Mouse (Mus musculus) kidney, adult 11 months (tissue): ENCODE results near the gene Lyst.
"Not testable (repeated sequence)": the region's sequence is repeated elsewhere in the genome, so short reads cannot be mapped to it uniquely, and the experiment has no call there.

ENCODE experiments used
- DNase-seq: peaks from one replicate; pipeline ENCODE4 v3.0.0; 2022

Lyst gene

DNA sequence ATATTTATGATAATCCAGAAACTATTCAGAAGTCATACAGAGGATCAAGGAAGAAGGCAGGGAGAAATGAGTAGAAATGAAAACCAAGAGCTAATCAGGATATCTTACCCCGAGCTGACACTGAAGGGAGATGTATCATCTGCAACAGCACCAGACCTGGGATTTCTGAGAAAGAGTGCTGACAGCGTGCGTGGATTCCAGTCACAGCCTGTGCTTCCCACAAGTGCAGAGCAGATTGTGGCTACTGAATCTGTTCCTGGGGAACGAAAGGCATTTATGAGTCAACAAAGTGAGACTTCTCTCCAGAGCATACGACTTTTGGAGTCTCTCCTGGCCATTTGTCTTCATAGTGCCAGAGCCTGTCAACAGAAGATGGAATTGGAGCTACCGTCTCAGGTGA lies 47.8 kb downstream of the Lyst start:
- no peak for DNase-seq

DNA sequence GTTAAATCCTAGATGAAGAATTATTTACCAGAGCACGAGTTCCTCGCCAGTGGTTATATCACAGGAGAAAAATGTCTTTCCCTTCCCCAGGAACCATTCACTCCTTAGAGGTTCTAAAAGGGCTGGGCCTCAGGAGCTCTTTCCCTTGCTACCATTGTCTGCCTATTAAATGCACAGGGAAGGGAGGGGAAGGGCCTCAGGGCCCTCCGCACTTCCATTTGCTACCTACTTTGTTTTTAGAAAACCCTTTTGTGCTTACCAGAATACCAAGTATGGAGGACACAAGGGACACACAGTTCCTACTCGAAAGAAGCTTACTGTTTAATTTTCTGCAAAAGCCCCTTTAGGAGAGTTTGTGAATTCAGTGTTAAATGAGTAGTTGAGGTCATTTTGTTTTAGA lies 48.5 kb downstream of the Lyst start:
- no peak for DNase-seq

DNA sequence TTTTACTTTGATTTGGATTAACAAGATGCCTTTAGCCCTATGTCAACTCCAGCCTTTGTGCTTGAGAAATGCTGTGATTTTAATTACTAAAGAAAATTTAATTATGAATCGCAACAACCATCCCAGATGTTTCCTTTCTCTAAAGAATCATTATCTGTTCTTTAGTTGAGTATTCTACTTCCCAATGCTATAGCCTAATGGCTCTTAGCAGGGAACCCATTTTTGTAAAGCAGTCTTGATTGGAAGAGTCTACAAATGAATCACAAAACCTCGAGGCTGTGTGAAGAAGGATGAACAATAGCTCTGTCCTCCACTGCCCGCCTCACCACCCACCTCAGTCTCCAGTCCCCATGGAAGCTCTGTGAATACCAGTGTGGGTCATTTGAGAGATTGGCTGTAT lies 57.1 kb downstream of the Lyst start:
- no peak for DNase-seq

DNA sequence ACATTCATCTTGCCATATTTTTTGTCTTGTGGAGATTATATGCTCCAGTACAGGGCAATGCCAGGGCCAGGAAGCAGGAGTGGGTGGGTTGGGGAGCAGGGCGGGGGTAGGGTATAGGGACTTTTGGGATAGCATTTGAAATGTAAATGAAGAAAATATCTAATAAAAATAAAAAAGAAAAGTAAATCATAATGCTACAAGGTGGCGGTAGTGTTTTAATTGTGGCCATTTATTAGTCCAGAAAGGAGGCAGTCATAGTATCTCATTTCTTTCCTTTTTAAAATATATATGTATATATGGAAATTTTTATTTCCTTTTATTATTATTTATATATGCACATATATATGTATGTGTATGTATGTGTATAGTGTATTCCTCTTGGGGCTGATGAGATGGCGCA lies 65.3 kb downstream of the Lyst start:
- DNase-seq = no peak

DNA sequence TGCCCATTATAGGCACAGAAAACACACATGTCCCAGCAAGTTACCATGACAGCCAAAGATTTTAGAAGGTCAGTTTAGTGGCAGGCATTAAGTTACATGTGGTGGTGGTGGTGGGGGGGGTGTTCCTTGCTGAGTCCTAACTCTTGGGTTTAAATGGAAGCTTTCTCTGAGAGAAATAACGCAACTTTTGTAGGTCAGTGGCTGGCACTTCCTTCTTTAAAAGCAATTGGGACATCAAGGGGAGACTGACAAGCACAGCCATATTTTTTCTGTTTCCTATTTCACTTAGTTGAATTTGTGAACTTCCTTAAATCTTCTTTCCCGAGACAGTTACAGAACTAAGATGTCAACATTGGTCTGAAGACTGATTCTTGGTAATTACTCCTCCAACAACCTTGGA lies 75.9 kb downstream of the Lyst start:
- DNase-seq = not testable (repeated sequence)

DNA sequence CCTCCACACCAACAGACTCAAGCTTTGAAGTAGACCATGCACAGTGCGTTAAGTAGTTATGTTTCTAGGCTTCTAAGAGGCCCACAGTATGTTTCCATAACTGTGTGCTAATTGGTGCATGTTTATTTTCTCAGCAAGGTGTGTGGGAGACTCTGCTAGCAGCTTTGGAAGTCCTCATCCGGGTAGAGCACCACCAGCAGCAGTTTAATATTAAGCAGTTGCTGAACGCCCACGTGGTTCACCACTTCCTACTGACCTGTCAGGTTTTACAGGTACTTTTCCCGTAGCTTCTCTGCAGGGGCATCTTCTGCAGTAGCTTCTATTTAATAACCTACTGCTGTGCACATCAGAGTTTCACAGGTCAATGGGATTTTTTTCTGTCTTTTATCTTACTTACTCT lies 80.5 kb downstream of the Lyst start:
- DNase-seq = no peak

DNA sequence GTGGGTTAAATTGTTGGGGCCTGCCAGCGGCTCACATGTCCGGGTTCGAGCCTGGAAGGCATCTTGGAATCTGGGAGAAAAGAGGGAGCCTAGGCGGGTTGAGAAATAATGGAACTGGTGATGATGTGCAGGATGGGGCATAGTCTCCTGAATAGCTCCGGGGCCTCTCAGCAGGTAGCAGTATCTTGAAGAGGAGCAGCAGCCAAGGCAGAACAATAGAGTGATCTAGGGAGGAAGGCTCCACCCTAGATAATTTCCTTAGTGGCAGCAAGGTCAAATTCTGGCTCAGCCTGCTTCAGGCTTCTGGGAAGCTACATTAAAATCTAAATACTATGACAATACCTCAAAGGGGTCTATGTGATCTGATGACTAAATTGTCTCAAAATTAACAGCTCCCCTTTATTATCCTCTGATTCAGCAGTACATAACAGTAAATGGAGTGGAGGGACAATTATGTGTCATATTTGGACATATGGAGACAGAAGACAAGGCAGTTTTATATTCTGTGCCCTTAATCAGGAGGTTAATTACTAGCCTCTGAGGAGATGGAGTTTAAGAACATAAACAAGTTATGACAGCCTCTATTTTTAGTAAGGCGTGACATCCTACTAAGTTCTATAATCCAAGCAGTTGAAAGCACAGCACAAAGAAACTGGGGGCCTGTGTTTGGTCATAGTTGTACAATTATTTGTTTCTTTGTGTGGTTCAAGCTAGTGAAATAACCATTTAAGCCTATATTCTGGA lies 81.6 kb downstream of the Lyst start:
- DNase-seq = no peak

DNA sequence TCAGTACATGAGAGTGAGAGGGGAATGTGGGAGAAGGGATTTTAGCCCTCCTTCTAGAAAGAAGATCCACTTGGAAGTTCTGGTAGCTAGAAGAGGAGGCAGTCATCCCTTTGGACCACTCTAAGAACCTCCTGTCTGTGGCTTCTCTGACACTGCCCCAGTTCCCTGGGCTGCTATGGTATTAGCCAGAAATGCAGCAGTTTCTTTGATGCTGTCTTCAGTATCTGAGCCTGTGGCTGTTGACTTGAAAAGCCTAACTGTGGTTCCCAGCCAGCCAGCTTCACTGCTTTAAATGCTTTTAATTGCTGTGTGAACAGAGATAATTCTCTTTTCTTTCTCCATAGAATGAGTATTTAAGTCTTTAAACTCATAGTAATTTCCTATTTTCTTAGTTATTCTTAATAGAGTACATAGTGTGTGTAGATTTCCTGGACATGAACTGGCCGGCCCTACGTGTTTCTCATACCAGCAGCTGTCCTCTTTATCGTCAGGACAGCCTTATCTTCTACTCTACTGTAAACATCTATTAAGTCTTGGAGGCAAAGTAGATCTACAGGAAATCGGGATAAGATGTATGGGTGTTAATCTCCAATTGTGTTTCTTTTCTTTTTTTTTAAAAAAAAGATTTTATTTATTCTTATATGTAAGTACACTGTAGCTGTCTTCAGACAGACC lies 84.6 kb downstream of the Lyst start:
- no peak for DNase-seq

DNA sequence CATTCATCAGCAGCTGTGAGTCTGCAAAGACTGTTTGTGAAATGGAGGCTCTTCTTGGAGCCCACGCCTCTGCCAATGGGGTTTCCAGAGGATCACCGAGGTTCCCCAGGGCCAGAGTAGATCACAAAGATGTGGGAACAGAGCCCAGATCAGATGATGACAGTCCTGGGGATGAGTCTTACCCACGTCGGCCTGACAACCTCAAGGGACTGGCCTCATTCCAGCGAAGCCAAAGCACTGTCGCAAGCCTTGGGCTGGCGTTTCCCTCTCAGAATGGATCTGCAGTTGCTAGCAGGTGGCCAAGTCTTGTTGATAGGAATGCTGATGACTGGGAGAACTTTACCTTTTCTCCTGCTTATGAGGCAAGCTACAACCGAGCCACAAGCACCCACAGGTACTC lies 87.7 kb downstream of the Lyst start:
- DNase-seq = no peak

DNA sequence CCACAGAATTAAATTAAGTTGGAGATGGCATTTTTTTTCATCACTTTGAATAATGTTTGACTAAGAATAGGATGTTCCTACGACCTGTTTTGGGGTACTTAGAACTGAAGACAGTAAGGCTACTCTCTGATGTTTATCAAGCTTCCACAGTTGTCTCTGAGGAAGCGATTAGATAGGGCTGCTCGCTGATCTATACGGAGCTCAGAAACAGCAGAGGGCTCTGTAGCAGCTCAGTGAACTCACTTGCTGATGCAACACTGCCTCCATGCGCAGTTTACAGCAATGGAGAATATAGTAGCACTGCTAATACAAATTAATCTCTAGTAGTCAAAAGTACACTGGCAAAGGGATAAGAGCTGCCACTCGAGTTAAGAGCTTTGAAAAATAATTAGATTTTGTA lies 91.4 kb downstream of the Lyst start:
- no peak for DNase-seq

DNA sequence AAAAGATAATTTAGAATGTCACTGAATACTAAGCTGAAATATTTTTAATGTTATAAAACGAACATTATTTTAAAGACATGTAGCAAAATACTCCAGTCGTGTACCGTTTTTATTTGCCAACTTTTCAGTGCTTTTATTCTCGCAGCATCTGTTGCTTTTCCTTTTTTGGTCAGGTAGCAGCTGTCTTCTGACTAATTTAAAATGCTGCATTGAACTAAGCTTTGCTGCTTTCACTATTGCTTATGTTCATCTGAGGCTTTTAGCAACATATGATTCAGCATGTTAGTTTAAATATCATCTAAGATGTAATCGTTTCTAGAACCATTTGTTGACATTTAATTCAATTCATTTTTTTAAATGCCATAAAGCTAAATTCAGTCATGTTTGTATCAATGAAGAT lies 113.3 kb downstream of the Lyst start:
- no peak for DNase-seq

DNA sequence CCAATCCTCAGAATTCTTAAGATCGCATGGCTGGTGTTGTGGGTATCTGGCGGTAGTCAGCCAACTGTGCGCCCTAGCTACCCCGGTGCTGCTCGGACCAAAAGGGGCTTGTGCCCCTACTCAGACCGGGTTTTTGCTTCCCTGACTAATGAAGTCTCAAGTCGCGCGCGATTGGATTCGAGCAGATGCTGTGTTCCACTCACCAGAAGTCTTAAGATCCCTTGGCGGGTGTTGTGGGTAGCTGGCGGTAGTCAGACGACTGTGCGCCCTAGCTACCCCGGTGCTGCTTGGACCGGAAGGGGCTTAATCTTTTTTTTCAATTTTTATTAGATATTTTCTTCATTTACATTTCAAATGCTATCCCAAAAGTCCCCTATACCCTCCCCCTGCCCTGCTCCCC lies 131.2 kb downstream of the Lyst start:
- DNase-seq = not testable (repeated sequence)

DNA sequence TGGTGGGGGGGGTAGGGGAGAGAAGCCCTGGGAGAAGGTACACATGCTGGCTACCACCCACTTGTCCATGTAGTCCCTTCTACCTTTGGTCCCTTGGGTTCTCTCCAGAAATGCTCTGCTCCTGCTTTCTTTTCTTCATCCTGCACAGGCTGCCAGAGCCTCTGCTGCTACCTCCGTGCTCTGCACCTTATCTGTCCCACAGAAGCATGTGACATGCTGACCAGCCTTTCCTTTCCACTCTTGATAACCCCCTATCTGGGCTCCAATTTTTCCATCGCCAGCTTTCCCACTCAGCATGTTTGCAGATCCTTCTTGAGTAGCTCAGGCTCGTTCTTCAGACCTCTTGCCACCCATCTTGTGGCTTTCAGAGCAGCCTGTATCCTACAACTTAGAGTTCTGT lies 133.1 kb downstream of the Lyst start:
- no peak for DNase-seq

DNA sequence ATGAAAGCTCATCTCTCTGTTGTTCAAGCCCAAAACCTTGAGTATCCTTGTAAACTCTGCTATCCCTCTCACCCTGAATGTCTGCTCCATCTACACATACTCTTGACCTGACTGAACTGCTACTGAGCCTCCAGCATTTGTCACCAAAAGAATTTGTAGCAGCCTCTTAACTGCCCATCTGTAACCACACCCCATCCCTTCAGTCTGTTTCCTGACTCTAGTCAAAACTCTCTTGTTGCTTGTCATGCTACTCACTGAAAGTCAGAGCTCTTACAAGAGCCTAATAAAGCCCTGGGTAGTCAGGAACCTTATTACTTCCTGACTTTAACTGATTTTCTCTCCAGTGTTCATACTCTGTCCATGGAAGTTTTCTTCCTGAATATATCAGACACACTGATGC lies 133.6 kb downstream of the Lyst start:
- DNase-seq = no peak

DNA sequence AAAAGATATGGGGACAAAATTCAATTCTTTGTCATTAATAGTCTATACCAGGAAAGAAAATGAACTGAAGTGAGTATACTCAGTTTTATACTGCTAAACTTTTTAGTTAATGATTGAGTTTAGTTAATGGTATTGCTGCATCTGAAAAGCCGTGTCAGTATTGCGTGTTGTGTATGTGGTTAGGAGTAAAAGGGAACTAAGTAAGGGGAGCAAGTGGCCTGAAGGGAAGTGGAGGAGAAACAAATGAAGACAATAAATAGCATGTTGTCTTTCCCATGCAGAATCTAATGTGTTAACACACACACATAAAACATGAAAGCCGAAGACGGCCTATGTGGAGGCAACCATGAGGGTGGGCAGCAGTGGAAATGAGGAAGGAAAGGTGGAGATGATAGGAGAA lies 149.0 kb downstream of the Lyst start:
- DNase-seq = no peak

DNA sequence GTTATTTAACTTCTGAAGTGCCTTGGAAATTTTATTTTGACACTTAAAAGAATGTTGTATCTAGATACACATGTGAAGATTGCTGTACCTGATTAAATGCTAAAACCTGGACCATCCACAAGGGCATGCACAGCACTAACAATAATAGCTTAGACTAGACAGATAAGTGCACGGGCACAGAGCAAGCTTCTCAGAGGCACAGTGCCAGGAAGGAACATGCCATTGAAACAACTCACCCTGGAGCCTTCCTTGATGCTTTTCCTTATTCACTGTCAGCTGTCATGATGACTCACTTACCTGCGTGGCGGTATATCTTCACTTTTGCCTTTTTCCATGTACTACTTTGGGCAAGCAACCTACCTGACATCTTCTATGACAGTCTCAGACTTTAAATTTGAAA lies 155.7 kb downstream of the Lyst start:
- DNase-seq = no peak

DNA sequence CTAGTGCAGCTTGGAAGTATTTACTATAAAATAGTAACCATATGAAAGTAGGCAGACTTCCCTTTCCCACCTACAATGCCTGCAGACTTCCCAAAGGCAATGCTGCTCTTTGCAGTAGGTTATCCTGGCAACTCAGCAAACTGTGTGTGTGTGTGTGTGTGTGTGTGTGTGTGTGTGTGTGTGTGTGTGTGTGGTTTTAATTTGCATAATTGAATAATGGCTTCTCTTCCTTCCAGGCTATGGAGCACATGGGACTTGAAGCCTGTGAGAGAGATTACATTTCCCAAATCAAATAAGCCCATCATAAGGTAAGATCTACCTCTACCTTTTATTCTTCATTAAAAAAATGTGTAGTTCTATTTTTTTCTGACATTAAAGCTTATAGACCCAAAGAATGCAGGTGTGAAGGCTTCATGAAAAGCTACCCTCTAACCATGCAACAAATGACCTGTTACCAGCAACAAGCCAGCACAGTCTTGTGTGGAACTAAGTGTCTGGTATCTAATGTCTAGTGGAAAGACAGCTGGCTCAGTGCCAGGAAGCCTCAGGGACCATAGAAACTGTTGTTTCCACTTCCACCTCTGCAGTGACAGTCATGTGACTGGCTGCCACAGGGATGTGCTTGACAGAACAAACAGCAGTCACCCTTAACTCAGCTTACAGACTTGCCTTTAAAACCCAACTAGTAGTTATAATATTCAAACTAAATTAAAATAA lies 185.7 kb downstream of the Lyst start:
- no peak for DNase-seq

DNA sequence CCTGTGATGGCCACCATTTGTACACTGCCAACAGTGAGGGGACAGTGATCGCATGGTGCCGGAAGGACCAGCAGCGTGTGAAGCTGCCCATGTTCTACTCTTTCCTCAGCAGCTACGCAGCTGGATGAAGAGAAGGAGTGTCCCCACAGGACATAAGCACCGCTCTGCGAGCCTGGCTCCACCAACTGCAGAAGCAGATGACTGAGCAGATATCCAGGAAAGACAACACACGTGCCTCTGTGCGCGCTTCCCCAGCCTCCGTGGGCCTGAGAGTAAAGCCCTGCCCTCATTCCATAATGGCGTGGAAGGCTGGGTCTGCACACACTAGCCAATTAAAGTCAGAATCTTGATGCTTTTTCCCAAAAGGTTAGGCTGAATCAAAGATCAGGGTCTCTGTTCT lies 186.9 kb downstream of the Lyst start:
- DNase-seq = no peak

DNA sequence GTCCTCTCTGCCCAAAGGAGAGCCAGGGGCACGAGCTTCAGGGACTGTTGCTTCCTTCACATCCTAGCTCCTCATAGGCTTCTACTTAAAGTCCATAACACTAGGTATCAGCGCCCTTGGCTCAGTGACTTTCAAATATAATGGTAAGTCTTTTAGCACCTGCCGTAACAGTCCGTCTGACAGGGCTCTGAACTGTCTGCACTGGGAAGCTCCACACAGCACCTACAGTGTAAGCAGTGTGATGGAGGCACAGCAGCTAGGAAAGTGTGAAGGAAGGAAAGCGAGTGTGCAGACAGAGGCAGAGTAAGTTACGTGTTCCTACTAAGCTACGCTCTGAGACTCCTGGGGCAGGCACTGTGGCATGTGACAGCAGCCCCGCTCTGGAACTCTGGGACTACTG lies 187.5 kb downstream of the Lyst start:
- no peak for DNase-seq

DNA sequence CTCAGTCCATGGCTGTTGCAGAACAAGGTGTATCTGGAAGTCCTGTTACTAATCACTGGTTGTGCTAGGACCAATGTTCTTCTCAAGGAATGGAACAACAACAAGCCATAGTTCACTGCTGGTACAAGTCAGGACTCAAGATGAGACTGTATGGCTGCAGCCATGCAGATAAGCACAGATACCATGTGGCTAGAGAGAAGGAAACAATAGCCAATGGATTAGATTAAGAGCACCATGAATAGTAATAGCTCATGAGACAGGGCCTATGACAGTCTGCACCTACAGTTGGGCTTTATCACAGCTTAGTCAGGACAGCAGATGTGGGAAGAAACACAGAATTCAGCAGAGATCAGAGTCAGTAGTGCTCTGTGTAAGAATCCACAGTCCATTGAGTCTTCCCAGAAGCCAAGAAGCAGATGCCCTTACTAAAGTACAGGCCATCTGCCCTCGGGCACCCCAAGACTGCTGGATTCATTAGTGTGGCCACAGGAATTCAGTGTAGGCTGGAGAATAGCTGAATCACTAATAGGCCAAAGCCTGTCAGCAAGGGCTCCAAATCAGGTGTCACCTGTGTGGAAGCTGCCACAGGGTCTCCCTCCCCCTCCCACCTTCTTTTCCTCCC lies 188.8 kb downstream of the Lyst start:
- no peak for DNase-seq

DNA sequence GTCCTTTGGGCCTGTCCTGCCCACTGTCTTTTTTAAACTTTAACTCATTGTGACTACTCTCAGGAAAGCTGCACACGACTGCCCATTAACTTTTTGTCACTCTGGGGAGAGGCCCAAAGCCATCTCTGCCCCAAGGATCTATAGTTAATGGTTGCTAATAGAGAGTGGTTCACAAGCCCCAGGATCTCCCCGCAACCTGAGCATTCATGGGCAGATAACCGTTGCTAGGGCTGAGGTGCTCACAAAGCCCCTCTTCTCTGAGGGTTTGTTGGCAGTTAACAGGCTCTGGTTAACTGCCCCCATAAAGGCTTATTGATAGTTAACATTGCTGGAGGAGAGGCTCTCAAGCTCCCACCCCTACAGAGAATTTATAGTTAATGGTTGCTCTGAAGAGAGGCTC lies 190.1 kb downstream of the Lyst start:
- DNase-seq = no peak

DNA sequence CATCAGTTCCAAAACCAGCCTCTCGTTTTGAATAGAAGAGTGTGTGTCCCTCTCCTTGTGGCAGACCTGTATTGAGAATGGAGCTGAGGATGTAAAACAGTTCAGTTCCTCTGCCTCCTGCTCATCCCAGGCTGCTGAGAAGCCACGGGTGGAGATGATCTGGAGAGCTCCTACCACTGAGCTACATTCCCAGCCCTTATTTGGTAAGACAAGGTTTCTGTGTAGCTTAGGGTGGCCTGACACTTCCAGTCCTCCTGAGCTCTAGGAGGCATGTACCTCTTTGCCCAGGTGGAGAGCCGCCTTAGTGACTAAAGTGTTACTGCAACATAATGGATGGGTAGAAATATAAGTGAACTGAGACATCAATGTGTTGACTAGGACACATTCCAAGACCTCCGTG lies 190.8 kb downstream of the Lyst start:
- DNase-seq = no peak

DNA sequence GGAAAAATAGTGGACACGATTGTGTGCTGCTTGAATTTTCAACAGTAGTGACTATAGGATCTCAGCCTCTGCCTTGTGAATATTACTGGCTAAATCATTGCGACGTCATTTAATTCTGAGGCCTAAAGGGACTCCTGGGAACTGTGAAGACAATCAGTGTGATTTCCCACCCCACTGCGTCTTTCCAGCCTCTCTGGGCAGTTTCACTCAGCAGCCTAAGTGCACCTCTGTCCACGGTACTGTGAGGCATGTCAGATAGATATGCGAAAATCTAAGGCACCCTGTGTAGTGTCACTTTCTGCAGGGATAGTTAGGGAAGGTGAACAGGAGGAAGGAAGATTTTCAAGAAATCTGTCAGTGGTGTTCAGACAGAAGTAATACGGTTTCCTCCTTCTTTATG lies 193.1 kb downstream of the Lyst start:
- no peak for DNase-seq

DNA sequence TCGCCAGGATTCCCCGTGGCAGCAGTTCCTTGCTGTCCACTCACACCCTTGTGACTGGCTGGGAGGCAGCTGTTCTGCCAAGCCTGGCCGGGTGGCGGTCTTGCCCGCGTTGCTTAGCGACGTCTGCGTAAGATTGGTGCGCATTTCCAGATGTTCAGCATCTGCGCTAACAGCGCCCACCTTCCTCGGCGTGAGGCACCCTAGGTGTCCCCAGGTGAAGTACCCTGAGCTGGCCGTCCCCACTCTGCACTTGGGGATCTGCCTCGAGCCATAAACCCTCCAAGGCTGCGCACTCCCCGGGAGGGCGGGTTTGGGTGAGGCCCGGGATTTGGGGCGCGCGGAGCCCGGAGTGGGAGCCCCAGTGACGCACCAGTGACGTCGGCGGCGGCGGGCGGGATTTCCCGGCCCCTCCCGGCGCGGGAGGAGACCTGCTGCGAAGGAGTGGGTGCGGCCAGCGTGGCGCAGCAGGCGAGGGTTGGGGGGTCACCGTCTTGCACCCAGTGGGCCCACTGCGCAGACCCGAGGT lies 193.8 kb downstream of the Lyst start, which contains the start of gene Gng4:
Gng4 (plus strand) TSS at position 166 of the 526 bp plus-strand sequence.
- DNase-seq = peak; percentile 9
